Mouse (Mus musculus): ENCODE results near the gene Hcfc1r1.

The Hcfc1r1 gene

GRCm38 (mm10) chr17:23675127-23675526 lies 1.7 kb downstream of the Hcfc1r1 start:
- DNase-seq (ENCODE audit: low read depth): no peak

DNA sequence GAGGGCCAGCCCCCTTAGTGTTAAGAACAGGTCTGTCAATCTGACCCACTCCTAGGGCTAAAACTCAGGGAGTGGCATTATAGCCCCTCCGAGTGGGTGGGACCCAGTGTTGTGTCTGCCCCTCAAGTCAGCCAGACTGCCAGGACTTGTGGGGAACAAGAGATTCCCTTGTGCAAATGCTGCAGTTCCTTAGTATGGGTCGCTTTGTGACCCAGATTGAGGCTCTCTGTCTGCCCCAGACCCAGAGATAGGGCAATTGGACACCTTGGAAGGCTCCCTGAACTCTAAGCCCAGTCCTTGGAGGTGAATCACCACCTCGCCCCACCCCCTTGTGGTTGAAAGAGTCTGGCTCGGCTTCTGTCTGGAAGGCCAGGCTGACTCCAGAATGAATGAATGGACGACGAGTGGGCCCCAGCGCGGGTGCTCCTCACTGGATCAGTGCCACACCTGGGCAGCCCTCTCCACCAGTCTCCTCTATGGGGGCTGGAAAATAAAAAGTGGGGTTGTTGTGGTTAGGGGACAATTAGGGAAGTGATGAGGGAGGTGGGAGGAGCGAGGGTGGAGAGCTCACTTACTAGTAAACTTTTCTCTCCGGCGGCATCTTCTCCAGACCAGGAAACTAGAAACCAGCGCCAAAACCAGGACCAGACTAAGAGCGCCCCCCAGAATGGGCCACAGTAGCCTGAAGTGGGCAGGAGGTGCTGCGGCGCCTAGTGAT lies 2.3 kb downstream of the Hcfc1r1 start:
- peak; percentile 94 for DNase-seq (ENCODE audit: low read depth)

- DNase-seq (ENCODE audit: low read depth): peak; percentile 24
These were observed 3.2 kb downstream of the Hcfc1r1 start for GRCm38 (mm10) chr17:23676473-23677031.

DNA sequence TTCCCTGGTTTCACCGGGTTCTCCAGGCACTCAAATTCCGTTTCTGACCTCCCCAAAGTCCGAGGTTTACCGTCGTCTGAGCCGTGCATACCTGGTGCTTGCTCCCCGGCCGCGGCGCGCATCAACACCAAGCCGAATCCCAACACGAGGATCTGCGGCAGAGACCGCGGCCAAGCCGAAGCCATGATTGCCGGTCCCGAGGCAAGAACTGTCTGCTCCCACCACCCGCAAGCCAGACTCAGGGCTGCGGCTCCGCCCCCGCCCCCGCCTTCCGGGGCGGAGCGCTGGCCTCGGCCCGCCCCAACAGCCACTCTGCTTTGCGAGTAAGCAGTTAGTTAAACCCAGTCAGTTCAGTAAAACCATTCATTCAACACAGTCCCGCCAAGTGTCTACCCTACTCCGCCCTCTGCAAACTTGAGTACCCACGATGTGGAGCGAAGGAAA lies 3.9 kb downstream of the Hcfc1r1 start, which contains the start of gene Tnfrsf12a:
Gene Tnfrsf12a (minus strand): TSS at position 233 of the 444 bp plus-strand sequence.
- DNase-seq (ENCODE audit: low read depth): peak; percentile 80

DNA sequence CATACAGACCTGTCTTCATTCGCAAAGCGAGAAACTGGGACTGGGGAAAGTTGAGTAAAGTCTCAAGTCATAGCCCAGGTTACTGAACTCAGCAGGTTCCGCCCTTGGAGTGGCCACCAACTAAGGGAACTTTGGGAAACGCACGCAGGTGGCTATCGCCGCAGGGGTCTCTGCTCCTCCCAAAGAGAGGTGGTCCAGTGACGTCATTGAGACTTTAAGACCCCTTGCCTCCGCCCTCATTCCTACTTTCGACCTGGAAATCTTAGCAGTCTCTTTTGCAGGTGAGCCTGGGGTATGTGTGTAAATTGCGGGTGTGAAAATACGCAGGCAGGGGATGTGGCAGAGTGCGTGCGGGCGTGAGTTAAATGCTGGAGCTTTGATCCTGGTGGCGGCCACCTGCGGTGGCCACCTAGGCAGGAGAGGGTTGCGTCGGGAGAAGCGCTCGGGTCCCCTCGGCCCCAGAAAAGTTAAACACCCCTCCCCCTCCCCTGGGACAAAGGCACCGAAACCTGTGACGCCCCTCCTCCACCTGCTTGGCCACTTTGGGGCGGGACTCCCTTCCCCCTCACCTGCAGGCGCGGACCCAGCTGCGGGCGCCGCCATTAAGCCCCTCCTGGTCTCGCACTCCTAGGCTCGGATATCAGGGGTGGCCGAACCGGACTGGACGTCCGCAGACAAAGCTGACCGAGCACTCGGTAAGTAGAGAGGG lies 5.9 kb downstream of the Hcfc1r1 start, which contains the start of gene Cldn6:
Gene Cldn6 (plus strand): TSS at position 123 of the 709 bp plus-strand sequence.
- DNase-seq (ENCODE audit: low read depth): no peak

DNA sequence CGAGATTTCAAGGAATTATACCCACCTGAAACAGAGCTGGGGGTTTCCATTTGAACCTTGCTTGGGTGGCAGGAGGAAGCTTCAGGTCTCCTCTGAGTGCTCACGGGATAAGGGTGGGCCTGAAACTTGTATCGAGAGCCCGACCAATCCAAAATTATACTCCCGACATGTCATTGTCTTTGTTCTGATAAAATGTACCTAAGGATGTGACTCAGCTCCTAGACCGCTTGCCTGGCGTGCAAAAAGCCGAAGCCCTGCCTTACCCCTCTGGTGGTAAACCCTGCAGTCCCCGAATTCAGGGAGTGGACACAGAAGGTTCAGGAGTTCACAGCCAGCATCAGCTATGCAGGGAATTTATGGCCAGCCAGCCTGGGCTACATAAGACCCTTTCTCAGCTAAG lies 6.9 kb downstream of the Hcfc1r1 start:
- DNase-seq (ENCODE audit: low read depth): no peak

GRCm38 (mm10) chr17:23681086-23681485 lies 7.7 kb downstream of the Hcfc1r1 start:
- no peak for DNase-seq (ENCODE audit: low read depth)

DNA sequence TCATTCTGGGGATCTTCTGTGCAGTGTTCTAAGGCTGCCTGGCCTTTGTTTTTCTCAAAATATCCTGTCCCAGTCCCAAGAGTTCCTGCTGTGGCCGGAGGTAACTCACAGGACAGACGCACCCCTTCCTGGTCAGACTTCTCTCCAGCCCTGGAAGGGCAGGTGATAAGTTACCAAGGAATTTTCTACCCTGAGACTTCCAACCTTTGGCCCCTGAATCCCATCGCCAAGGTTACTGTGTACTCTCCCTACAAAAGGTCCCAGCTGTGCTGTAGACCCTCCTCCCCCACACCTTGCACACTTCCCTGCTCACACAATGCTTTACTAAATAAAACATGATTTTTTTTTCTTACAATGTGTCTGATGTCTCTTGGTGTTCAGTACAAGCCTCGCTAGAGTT lies 8.7 kb downstream of the Hcfc1r1 start:
- no peak for DNase-seq (ENCODE audit: low read depth)

- DNase-seq (ENCODE audit: low read depth): no peak
These were observed 9.1 kb downstream of the Hcfc1r1 start for GRCm38 (mm10) chr17:23682530-23682929.

- no peak for DNase-seq (ENCODE audit: low read depth)
These were observed 9.8 kb downstream of the Hcfc1r1 start for GRCm38 (mm10) chr17:23683226-23683625.

DNA sequence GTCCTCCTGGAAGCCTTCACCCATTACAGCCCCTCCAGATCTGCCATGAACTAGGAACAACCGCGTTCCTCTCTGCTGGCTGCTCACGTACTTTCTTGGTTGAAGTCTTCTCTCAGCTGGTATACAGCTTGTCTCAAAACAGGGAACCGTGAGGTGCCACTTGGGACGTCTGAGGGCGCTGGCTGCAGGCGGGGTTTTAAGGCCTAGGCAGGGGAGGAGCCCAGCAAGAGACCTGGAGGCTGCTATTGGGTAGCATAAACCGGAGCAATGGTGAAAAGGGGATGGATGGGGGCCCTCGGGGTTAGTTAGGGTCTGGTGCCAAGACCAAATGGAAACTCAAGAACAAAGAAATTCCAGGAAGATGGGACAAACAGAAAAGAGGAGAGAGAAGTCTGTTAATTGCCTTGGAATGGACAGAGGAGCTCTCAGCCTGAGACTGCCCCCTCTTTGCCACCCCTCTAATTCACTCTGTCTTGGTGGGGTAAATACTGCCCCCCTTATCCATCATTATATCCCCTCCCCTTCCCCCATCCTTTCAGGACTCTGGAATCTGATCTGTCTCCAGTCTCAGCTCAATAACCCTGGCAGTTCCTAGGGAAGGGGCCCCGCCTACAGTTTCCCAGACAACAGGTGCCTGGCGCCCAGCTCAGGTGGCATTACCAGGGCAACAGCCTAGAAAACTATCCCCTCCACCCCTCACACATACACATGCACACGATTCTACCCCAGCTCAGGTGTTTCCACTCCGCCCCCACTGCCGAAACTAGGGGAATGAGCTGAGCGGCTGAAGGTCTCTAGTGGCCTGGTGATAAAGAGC lies 10.7 kb downstream of the Hcfc1r1 start, which contains the start of gene Cldn9:
Gene Cldn9 (minus strand): TSS at position 171 of the 817 bp plus-strand sequence.
- DNase-seq (ENCODE audit: low read depth): no peak

DNA sequence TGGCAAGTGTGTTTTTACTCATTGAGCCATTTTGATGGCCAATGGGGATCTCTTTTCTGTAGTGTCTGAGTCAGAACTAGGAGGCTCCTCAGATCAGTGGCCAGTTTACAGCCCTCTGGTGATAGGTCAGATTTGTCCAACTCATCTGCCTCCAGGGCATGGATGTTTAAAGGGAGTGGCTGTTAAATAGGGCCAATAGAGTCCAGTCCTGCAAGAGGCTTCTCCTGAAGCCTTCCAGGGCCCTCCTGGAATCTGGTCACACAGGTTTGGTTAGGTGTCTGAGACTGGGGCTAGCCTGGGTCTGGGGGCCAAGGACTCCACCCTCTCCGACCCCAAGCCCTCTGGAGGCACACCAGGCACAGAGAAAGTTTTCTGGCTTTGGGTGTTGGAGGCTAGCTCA lies 21.1 kb downstream of the Hcfc1r1 start:
- no peak for DNase-seq (ENCODE audit: low read depth)

- DNase-seq (ENCODE audit: low read depth): no peak
These were observed 22.4 kb downstream of the Hcfc1r1 start for GRCm38 (mm10) chr17:23695801-23696200.

- no peak for DNase-seq (ENCODE audit: low read depth)
These were observed 26.0 kb downstream of the Hcfc1r1 start for GRCm38 (mm10) chr17:23699131-23700077.

DNA sequence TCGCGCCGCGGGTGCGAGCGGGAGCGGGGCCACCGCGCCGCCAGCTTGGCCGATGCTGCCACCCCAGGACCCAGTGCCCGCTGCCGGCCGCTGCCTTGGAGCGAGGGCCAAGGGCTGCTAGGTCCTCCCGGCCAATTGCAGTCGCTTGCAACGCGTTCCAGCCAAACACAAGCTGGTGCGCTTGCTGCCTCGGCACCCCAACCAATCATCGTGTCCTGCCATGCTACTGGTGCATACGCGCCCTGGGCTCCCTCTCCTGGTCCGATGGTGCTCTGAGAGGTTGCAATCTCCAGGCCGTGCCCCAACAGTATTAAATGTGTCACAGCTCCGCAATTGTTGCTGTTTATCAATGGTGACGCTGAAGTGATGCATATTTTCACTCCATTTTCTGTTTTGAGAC lies 26.7 kb downstream of the Hcfc1r1 start:
- DNase-seq (ENCODE audit: low read depth): peak; percentile 81

GRCm38 (mm10) chr17:23703301-23703700 lies 29.9 kb downstream of the Hcfc1r1 start:
- no peak for DNase-seq (ENCODE audit: low read depth)

DNA sequence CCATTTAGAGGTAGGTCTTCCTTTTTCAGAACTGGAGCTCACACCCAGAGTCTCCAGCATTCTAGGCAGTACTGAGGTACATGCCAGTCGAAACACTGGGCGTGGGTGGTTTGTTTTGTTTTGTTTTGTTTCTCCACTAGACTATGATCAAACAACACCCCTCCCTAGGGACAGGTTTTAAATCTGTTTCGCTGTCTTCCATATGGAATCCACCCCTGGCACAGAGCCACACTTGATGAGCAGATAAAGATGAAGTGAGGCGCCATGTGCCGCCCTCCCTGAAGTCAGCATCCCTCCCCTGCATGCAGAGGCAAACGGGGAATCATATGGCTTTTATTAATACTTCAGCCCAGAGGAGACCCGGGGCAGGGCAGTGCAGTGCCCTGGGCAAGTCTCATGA lies 31.3 kb downstream of the Hcfc1r1 start:
- no peak for DNase-seq (ENCODE audit: low read depth)

DNA sequence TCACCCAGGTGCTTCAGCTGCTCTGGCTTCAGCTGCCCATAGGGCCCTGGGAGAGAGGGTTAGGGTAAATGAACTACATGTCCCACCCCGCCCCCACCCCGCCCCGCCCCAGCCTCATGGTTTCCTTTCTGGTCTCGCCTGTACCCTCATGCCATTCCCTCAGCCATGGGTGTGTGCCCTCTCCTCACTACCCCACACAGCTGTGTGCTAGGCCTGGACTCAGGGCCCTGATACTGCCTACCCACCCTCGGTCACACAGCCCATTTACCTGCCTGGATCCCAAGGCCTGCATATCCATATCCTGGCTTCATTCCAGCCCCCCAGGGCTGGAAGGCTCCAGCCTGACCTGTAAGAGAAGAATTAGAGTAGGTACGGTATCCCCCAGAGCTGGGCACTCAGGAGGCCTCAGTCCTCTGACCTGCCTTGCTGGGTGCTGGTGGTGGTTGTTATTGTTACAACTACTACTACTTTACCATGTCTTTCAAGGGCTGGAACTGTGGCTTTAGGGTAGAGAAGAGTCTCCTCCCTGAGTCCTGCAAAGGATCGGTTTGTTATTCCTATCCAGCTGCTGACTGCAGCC lies 32.2 kb downstream of the Hcfc1r1 start:
- no peak for DNase-seq (ENCODE audit: low read depth)

GRCm38 (mm10) chr17:23706212-23706611 lies 32.8 kb downstream of the Hcfc1r1 start:
- DNase-seq (ENCODE audit: low read depth): peak; percentile 29

GRCm38 (mm10) chr17:23717003-23717402 lies 43.6 kb downstream of the Hcfc1r1 start:
- DNase-seq (ENCODE audit: low read depth): no peak
